Mouse (Mus musculus) brain, embryonic 14.5 days (tissue): ENCODE measurements around the gene Nfkbia. TPM values are rescaled to one million over a fixed set of nuclear protein-coding genes. Genes with fewer than 3 reads are reported as not detected.

ENCODE experiments used
- DNase-seq: peaks from one replicate; pipeline ENCODE4 v3.0.0-alpha.2; 2011; ENCODE audit warnings: low read depth
- CTCF ChIP-seq: fragments of 200-500 bp; IDR thresholded peaks from 2 replicates; pipeline ENCODE4 v1.5.1; 2012; ENCODE audit warnings: inconsistent platforms, mild to moderate bottlenecking, moderate library complexity, borderline replicate concordance; ENCODE audit not compliant: insufficient read depth, insufficient read length; ENCODE audit errors: extremely low read depth
- POLR2A ChIP-seq: fragments of 200-500 bp; IDR thresholded peaks from 2 replicates; pipeline ENCODE4 v1.6.1; 2012; ENCODE audit warnings: mild to moderate bottlenecking, inconsistent platforms, borderline replicate concordance; ENCODE audit not compliant: poor library complexity, insufficient read depth, insufficient read length, severe bottlenecking; ENCODE audit errors: extremely low read depth
- polyA plus RNA-seq: library from polyadenylated mRNA; depleted of rRNA; stranded (reverse); fragments of >200 nt; gene quantifications from 2 replicates; pipeline ENCODE4 v1.2.3, GENCODE M21; 2012

The Nfkbia gene
- polyA plus RNA-seq, 1 experiment = 41.0 TPM

GRCm38 (mm10) chr12:55473250-55474208, 18.9 kb downstream of the Nfkbia start:
- TF ChIP-seq CTCF (no peak), POLR2A (no peak)

GRCm38 (mm10) chr12:55471344-55471743, 21.1 kb downstream of the Nfkbia start:
- DNase-seq = no peak
- TF ChIP-seq CTCF (no peak), POLR2A (no peak)

More at GRCm38 (mm10) chr12:55473250-55474208, 18.9 kb downstream of the Nfkbia start:
- no peak for DNase-seq

GRCm38 (mm10) chr12:55470442-55470841, 22.0 kb downstream of the Nfkbia start:
- TF ChIP-seq CTCF = no peak
- TF ChIP-seq POLR2A = no peak
- DNase-seq = no peak

- DNase-seq = no peak
- TF ChIP-seq CTCF (no peak), POLR2A (no peak)
Observed at GRCm38 (mm10) chr12:55467331-55468180, 24.9 kb downstream of the Nfkbia start.

- TF ChIP-seq CTCF (no peak), POLR2A (no peak)
Observed at GRCm38 (mm10) chr12:55466816-55467215, 25.6 kb downstream of the Nfkbia start.

GRCm38 (mm10) chr12:55466088-55466701, 26.3 kb downstream of the Nfkbia start:
- TF ChIP-seq CTCF = no peak
- TF ChIP-seq POLR2A = no peak
- DNase-seq = peak; percentile 53

More at GRCm38 (mm10) chr12:55466816-55467215, 25.6 kb downstream of the Nfkbia start:
- no peak for DNase-seq

GRCm38 (mm10) chr12:55465401-55465983, 27.0 kb downstream of the Nfkbia start:
- peak; percentile 37 for DNase-seq
- TF ChIP-seq POLR2A = no peak
- TF ChIP-seq CTCF = no peak

- no peak for TF ChIP-seq POLR2A
- TF ChIP-seq CTCF = no peak
- peak; percentile 71 for DNase-seq
Observed at GRCm38 (mm10) chr12:55464846-55465361, 27.5 kb downstream of the Nfkbia start.

GRCm38 (mm10) chr12:55463992-55464845, 28.2 kb downstream of the Nfkbia start:
- TF ChIP-seq CTCF = no peak
- TF ChIP-seq POLR2A = no peak
- peak; percentile 86 for DNase-seq

GRCm38 (mm10) chr12:55463087-55463486, 29.4 kb downstream of the Nfkbia start:
- no peak for DNase-seq
- TF ChIP-seq CTCF (no peak), POLR2A (no peak)

- TF ChIP-seq CTCF (no peak), POLR2A (no peak)
- DNase-seq = no peak
Observed at GRCm38 (mm10) chr12:55462456-55462855, 30.0 kb downstream of the Nfkbia start.
